Mouse (Mus musculus) lung, embryonic 16.5 days (tissue): Measurements from ENCODE around the gene Cox6b2. TPM values are rescaled to one million over a fixed set of nuclear protein-coding genes. Genes with fewer than 3 reads are reported as not detected.

Experiments used
- ATAC-seq: fragments of 200-750 bp; cut with Nextera tagmentation; 2 replicates; pipeline ENCODE4 v1.8.0; 2017; ENCODE audit warnings: low read depth, mild to moderate bottlenecking, moderate library complexity
- H3K27ac ChIP-seq: fragments of 300-500 bp; sonication (generic); 2 replicates; pipeline ENCODE4 v1.5.1; 2014; ENCODE audit warnings: mild to moderate bottlenecking, control low read depth, low read length
- H3K27me3 ChIP-seq: fragments of 300-500 bp; sonication (generic); 2 replicates; pipeline ENCODE4 v1.6.1; 2014; ENCODE audit warnings: low read depth, low read length, mixed read lengths; ENCODE audit not compliant: control insufficient read depth, insufficient read depth
- H3K36me3 ChIP-seq: fragments of 300-500 bp; sonication (generic); 2 replicates; pipeline ENCODE4 v1.6.1; 2014; ENCODE audit warnings: low read length; ENCODE audit not compliant: control insufficient read depth, insufficient read depth
- H3K4me1 ChIP-seq: fragments of 300-500 bp; sonication (generic); replicated peaks from 2 replicates; pipeline ENCODE4 v1.6.1; 2014; ENCODE audit warnings: low read length, mixed read lengths; ENCODE audit not compliant: control insufficient read depth, insufficient read depth
- H3K4me2 ChIP-seq: fragments of 300-500 bp; sonication (generic); 2 replicates; pipeline ENCODE4 v1.6.1; 2014; ENCODE audit warnings: low read depth, low read length, control low read depth
- H3K4me3 ChIP-seq: fragments of 300-500 bp; sonication (generic); 2 replicates; pipeline ENCODE4 v1.5.1; 2014; ENCODE audit warnings: mild to moderate bottlenecking, low read length, control low read depth
- H3K9ac ChIP-seq: fragments of 300-500 bp; sonication (generic); 2 replicates; pipeline ENCODE4 v1.6.1; 2014; ENCODE audit warnings: low read length, control low read depth
- H3K9me3 ChIP-seq: fragments of 300-500 bp; sonication (generic); 2 replicates; pipeline ENCODE4 v1.6.1; 2016; ENCODE audit warnings: low read length; ENCODE audit not compliant: control insufficient read depth
- WGBS: fragments of 180-500 bp; shearing (Covaris S2); extraction: QIAGEN DNeasy Blood & Tissue Kit; methylation state at CpG from one replicate; pipeline ENCODE4 v1.1.7; 2014; 5-methylcytosine and 5-hydroxymethylcytosine counted together
- polyA plus RNA-seq: library from polyadenylated mRNA; unstranded; fragments of >200 nt; fragmentation: Nextera tagmentation; extraction: Ambion mirVana; gene quantifications from 2 replicates; pipeline ENCODE4 v1.2.1, GENCODE M21; 2015

Cox6b2 gene
- polyA plus RNA-seq, 1 experiment from 2014 or later = 77.9 TPM

DNA sequence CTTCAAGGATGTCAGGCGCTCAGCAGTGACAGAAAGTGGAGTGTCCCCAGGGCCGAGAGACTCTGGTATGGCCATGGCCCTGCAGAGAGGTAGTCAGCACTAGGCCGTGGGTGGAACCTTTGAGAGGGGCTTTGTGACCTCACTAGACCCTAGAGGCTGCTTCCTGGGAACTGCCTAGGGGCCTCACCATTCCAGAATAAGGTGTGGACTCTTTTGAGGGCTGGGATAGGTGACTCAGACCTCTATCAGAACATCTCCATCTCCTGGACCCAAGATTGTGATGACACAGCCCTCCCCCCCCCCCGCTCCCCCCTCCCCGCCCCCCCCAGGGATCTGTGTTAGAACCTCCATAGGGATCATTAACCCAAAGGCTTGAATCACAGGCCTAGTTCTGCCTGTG, 18.3 kb upstream of the Cox6b2 start, which contains the start of gene Fam71e2:
Gene Fam71e2, minus strand, starts transcription at position 101 of the 400 bp plus-strand sequence.
- H3K9ac ChIP-seq = no peak within 1 kb of the TSS
- peaks cover 12% of the 10 kb centered on the region for H3K27me3 ChIP-seq
- ATAC-seq = no peak
- H3K4me1 ChIP-seq = no peaks in the 10 kb centered on the region
- no peak within 1 kb of the TSS for H3K27ac ChIP-seq
- H3K9me3 ChIP-seq = no peaks in the 10 kb centered on the region
- no peak within 1 kb of the TSS for H3K4me3 ChIP-seq
- WGBS = 65% methylated on average over 5 of the region's 5 CpGs
- no peaks in the 10 kb centered on the region for H3K36me3 ChIP-seq
- no peak within 1 kb of the TSS for H3K4me2 ChIP-seq

GRCm38 (mm10) chr7:4764946-4765710, 12.2 kb upstream of the Cox6b2 start:
- Histone ChIP-seq H3K4me1 (no peaks in the 10 kb centered on the region), H3K27me3 (no peaks in the 10 kb centered on the region), H3K4me2 (no peak overlapping the region), H3K9ac (no peak overlapping the region), H3K36me3 (no peaks in the 10 kb centered on the region), H3K9me3 (no peaks in the 10 kb centered on the region), H3K27ac (no peak overlapping the region), H3K4me3 (no peak overlapping the region)
- WGBS = 20% methylated on average over 4 of the region's 4 CpGs
- ATAC-seq = no peak

DNA sequence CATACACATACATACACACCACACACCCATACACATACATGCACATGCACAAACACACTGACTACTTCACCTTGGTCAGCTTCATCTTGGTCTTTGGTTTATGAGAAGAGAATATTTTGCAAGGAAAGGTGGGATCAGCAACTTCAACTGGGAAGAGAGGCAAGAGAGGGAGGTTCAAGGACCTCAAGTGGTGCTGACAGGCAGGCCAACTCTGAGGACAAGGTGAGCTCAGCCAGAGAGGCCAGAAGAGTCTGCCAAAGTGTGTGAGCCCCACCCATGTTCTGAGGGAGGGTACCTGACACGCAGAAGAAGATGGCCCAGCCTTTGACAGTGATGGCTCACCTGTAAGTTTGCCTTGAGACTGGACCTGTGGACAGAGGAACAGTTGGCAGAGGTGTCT, 6.8 kb upstream of the Cox6b2 start:
- 17% methylated on average over 1 of the region's 1 CpGs for WGBS
- no peak overlapping the region for H3K27ac ChIP-seq
- H3K36me3 ChIP-seq = no peaks in the 10 kb centered on the region
- H3K4me3 ChIP-seq = no peak overlapping the region
- no peak overlapping the region for H3K4me2 ChIP-seq
- no peak for ATAC-seq
- no peaks in the 10 kb centered on the region for H3K27me3 ChIP-seq
- no peak overlapping the region for H3K9ac ChIP-seq
- H3K9me3 ChIP-seq = no peaks in the 10 kb centered on the region
- H3K4me1 ChIP-seq = no peaks in the 10 kb centered on the region

DNA sequence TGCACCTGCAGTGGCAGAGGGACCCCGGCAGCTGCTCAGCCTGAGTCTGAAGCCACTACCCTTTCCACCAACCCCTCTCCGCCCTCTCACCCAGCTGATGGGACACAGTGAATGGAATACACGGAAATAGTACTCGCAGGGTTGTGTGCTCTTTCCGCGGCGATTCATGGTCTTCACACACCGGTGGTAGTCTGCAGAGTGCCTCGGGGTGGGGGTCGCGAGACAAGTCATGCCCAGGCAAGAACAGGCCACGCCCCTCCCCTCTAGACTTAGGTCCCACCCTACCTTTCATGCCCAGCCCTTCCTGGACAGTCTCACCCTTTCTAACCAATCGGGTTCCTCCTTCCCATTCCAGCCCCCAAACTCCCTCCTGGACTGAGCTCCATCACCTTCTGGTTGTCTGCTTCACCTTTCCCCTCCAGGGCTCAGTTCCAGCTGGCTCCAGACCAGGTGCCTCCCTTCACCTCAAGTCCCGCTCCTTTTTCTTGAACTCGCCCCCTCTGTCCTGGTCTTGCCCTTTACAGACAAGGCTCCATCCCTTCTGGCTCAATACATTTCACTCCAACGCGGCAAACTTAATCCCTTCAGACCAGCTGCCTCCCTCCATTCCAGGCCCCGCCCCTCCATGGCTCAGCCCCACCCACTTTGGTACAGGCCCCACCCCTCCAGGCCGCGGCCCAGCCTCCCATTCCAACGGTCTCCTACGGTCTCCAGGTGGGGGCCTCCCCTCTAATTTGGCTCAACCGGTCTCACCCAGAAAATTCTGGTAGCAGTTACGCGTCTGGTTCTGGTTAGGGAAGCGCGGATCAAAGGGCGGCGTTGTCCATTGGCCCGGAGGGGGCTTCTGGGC, 698 bp downstream of the Cox6b2 start:
- peak; percentile 86 for ATAC-seq
- peak overlapping the region; percentile 56 for H3K4me2 ChIP-seq
- no peaks in the 10 kb centered on the region for H3K36me3 ChIP-seq
- no peaks in the 10 kb centered on the region for H3K9me3 ChIP-seq
- 3% methylated on average over 30 of the region's 30 CpGs for WGBS
- peaks cover 8% of the 10 kb centered on the region for H3K4me1 ChIP-seq
- H3K27ac ChIP-seq = peak overlapping the region; percentile 60; the same call in 1 of the 2 replicates
- H3K4me3 ChIP-seq = peak overlapping the region; percentile 48
- no peaks in the 10 kb centered on the region for H3K27me3 ChIP-seq
- peak overlapping the region; percentile 33 for H3K9ac ChIP-seq

DNA sequence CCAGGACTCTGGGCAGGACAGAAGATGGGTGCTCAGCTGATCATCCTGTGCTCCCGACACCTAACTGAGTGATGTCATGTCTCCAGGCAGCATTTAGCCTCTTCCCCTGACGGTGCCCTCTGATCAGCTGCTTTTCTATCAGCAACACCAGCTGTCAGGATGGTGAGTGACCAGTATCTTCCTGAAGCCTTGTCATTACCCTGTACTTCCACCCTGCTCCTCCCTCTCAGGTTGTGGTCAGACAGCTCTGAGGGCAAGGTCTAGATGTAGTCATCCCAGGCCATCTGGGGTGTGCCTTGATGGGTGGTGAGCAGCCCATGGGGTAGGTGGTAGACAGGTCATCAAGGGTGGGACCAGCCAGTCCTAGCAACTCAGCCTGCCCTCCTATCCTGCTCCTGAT, 3.7 kb downstream of the Cox6b2 start:
- WGBS = 77% methylated on average over 2 of the region's 2 CpGs
- H3K4me3 ChIP-seq = no peak overlapping the region
- H3K27me3 ChIP-seq = no peaks in the 10 kb centered on the region
- H3K9me3 ChIP-seq = no peaks in the 10 kb centered on the region
- no peak for ATAC-seq
- no peak overlapping the region for H3K27ac ChIP-seq
- no peak overlapping the region for H3K9ac ChIP-seq
- no peak overlapping the region for H3K4me2 ChIP-seq
- H3K36me3 ChIP-seq = peaks cover 3% of the 10 kb centered on the region
- peaks cover 8% of the 10 kb centered on the region for H3K4me1 ChIP-seq

DNA sequence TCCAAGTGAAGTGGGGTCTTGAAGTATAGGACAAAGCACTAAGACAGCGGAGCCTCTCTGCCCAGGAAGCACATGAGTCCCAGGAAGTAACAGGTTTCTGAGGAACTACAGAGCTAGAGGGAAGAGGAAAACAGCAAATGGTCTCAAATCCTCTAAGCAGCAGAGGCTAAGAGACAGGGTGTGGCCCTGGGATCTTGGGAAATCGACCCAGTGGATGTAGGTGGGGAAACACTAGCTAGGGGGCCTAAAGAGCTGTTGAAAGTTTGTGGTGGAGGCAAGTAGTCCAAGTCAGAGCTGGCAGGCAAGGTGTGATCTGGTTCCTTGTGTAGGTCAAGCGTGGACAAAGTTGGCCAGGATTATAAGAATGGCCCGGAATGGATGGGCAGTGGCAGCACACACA, 4.6 kb downstream of the Cox6b2 start:
- no peak overlapping the region for H3K27ac ChIP-seq
- H3K4me3 ChIP-seq = no peak overlapping the region
- 71% methylated on average over 4 of the region's 4 CpGs for WGBS
- no peaks in the 10 kb centered on the region for H3K27me3 ChIP-seq
- peaks cover 3% of the 10 kb centered on the region for H3K36me3 ChIP-seq
- H3K4me1 ChIP-seq = peaks cover 8% of the 10 kb centered on the region
- no peak overlapping the region for H3K4me2 ChIP-seq
- no peaks in the 10 kb centered on the region for H3K9me3 ChIP-seq
- no peak for ATAC-seq
- H3K9ac ChIP-seq = no peak overlapping the region

GRCm38 (mm10) chr7:4747156-4747899, 5.6 kb downstream of the Cox6b2 start:
- no peak overlapping the region for H3K9ac ChIP-seq
- H3K27me3 ChIP-seq = no peaks in the 10 kb centered on the region
- peaks cover 6% of the 10 kb centered on the region for H3K4me1 ChIP-seq
- no peaks in the 10 kb centered on the region for H3K9me3 ChIP-seq
- H3K4me2 ChIP-seq = no peak overlapping the region
- no peak overlapping the region for H3K4me3 ChIP-seq
- H3K27ac ChIP-seq = no peak overlapping the region
- no peak for ATAC-seq
- H3K36me3 ChIP-seq = peaks cover 3% of the 10 kb centered on the region
- WGBS = 69% methylated on average over 9 of the region's 9 CpGs

DNA sequence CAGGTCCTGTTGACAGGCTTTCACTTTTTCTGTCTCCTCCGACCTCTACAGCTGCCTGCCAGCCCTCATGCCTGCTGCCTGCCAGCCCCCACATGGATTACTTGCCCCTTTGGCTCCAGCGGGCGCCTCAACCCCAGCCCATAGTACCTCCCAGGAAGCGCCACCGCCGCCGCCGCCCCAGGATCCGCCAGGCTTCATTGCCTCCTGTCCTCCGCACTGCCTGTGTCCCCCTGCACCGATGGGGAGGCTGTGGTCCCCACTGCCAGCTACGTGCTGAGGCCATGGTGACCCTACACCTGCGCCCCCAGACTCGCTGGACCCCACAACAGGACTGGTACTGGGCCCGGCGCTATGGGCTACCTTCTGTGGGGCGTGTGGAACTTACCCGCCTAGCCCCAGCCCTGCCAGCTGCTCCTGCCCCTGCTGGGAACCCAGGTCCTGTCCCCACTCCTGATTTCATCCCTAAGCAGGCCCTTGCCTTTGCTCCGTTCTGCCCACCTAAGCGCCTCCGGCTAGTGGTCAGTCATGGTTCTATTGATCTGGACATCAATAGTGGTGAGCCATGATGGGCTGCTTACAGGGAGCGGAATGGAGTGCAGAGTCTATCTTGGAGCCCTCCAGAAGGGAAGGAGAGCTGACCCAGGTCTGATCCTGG, 6.4 kb downstream of the Cox6b2 start:
- WGBS = 86% methylated on average over 22 of the region's 22 CpGs
- Histone ChIP-seq H3K36me3 (peaks cover 3% of the 10 kb centered on the region), H3K9ac (no peak overlapping the region), H3K4me1 (peaks cover 5% of the 10 kb centered on the region), H3K27me3 (no peaks in the 10 kb centered on the region), H3K27ac (no peak overlapping the region), H3K4me2 (no peak overlapping the region), H3K9me3 (no peaks in the 10 kb centered on the region), H3K4me3 (no peak overlapping the region)
- ATAC-seq = no peak
